Mouse (Mus musculus): ENCODE data around the gene Prss32. TPM values are rescaled to one million over a fixed set of nuclear protein-coding genes. Genes with fewer than 3 reads are reported as not detected.

Prss32 gene
- polyA plus RNA-seq, 1 experiment from 2014 or later = not detected

GRCm38 (mm10) chr17:23820731-23821130 lies 22.9 kb upstream of the Prss32 start:
- 96% methylated on average over 5 of the region's 5 CpGs for WGBS
- Histone ChIP-seq H3K9ac (no peak overlapping the region), H3K4me2 (replicated peaks) (no peak overlapping the region), H3K9me3 (peaks cover 33% of the 10 kb centered on the region), H3K36me3 (peaks cover 100% of the 10 kb centered on the region), H3K27me3 (no peaks in the 10 kb centered on the region), H3K4me1 (peaks cover 2% of the 10 kb centered on the region; the same call in 1 of the 2 replicates), H3K27ac (no peak overlapping the region), H3K4me3 (no peak overlapping the region)
- ATAC-seq (ENCODE audit: low FRiP score, low read depth) = no peak

- Histone ChIP-seq H3K9ac (no peak overlapping the region), H3K36me3 (peaks cover 99% of the 10 kb centered on the region), H3K4me1 (peaks cover 10% of the 10 kb centered on the region), H3K4me2 (replicated peaks) (no peak overlapping the region), H3K4me3 (no peak overlapping the region), H3K9me3 (peaks cover 26% of the 10 kb centered on the region), H3K27me3 (no peaks in the 10 kb centered on the region), H3K27ac (no peak overlapping the region)
- WGBS = 76% methylated on average over 5 of the region's 6 CpGs
- no peak for ATAC-seq (ENCODE audit: low FRiP score, low read depth)
Measured at GRCm38 (mm10) chr17:23822094-23822493, 21.6 kb upstream of the Prss32 start.

DNA sequence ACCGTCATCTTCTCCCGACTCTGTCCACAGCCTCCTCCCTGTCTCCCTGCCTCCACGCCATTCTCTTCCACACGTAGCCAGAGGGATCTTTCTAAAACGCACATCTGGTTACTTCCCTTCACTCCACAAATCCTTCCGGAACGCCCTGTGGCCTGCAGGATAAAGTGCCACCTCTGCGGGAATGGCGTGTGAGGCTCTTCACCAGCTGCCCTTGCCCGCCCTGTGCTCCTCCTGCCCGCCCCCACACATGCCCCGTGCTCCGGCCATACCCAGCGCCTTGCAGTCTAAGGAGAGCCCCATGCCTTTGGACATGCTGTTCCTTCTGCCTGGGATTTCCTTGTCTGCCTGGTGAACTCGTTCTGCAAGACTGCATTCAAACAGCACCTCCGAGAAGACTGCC lies 20.6 kb upstream of the Prss32 start:
- Histone ChIP-seq H3K9ac (no peak overlapping the region), H3K27ac (no peak overlapping the region), H3K36me3 (peaks cover 94% of the 10 kb centered on the region), H3K9me3 (peaks cover 20% of the 10 kb centered on the region), H3K4me3 (no peak overlapping the region), H3K27me3 (no peaks in the 10 kb centered on the region), H3K4me2 (replicated peaks) (no peak overlapping the region), H3K4me1 (peaks cover 19% of the 10 kb centered on the region)
- 79% methylated on average over 16 of the region's 16 CpGs for WGBS
- no peak for ATAC-seq (ENCODE audit: low FRiP score, low read depth)

- peaks cover 88% of the 10 kb centered on the region for H3K36me3 ChIP-seq
- H3K4me1 ChIP-seq = peaks cover 22% of the 10 kb centered on the region
- WGBS = 92% methylated on average over 12 of the region's 12 CpGs
- H3K9me3 ChIP-seq = peaks cover 14% of the 10 kb centered on the region
- no peaks in the 10 kb centered on the region for H3K27me3 ChIP-seq
- H3K4me3 ChIP-seq = no peak overlapping the region
- ATAC-seq (ENCODE audit: low FRiP score, low read depth) = no peak
- no peak overlapping the region; the same call in 1 of the 2 replicates for H3K27ac ChIP-seq
- no peak overlapping the region for H3K4me2 ChIP-seq (replicated peaks)
- H3K9ac ChIP-seq = no peak overlapping the region
Measured at GRCm38 (mm10) chr17:23823614-23824013, 20.0 kb upstream of the Prss32 start.

- no peak overlapping the region for H3K4me3 ChIP-seq
- peaks cover 68% of the 10 kb centered on the region for H3K36me3 ChIP-seq
- no peak overlapping the region for H3K27ac ChIP-seq
- ATAC-seq (ENCODE audit: low FRiP score, low read depth) = no peak
- no peak overlapping the region for H3K9ac ChIP-seq
- H3K4me1 ChIP-seq = peaks cover 22% of the 10 kb centered on the region
- no peak overlapping the region for H3K4me2 ChIP-seq (replicated peaks)
- 0 out of 2 replicates have a peak, but pooled peaks cover 5% of the 10 kb centered on the region for H3K27me3 ChIP-seq
- H3K9me3 ChIP-seq = no peaks in the 10 kb centered on the region
- WGBS = 69% methylated on average over 4 of the region's 4 CpGs
Measured at GRCm38 (mm10) chr17:23825591-23825990, 18.1 kb upstream of the Prss32 start.

GRCm38 (mm10) chr17:23828271-23829001 lies 15.2 kb upstream of the Prss32 start:
- under 1% methylated on average over 47 of the region's 47 CpGs for WGBS
- Histone ChIP-seq H3K4me1 (peaks cover 22% of the 10 kb centered on the region), H3K27ac (peak overlapping the region; percentile 94), H3K36me3 (peaks cover 40% of the 10 kb centered on the region), H3K4me3 (peak overlapping the region; percentile 89), H3K27me3 (peaks cover 19% of the 10 kb centered on the region), H3K9ac (peak overlapping the region; percentile 93), H3K4me2 (replicated peaks) (peak overlapping the region; percentile 90), H3K9me3 (no peaks in the 10 kb centered on the region)
- peak; percentile 74 for ATAC-seq (ENCODE audit: low FRiP score, low read depth)

- Histone ChIP-seq H3K4me1 (peaks cover 22% of the 10 kb centered on the region), H3K36me3 (peaks cover 32% of the 10 kb centered on the region), H3K27me3 (peaks cover 19% of the 10 kb centered on the region), H3K9me3 (no peaks in the 10 kb centered on the region), H3K27ac (peak within 1 kb of the TSS; percentile 94), H3K4me3 (peak within 1 kb of the TSS; percentile 89), H3K9ac (peak within 1 kb of the TSS; percentile 93), H3K4me2 (replicated peaks) (peak within 1 kb of the TSS; percentile 90)
- WGBS = 1% methylated on average over 33 of the region's 42 CpGs
- peak; percentile 94 for ATAC-seq (ENCODE audit: low FRiP score, low read depth)
Measured at GRCm38 (mm10) chr17:23829064-23829619, 14.5 kb upstream of the Prss32 start, which contains the start of gene Elob. TSS of gene Elob (minus strand) at chr17:23829136.

GRCm38 (mm10) chr17:23831201-23831600 lies 12.5 kb upstream of the Prss32 start:
- Histone ChIP-seq H3K4me3 (no peak overlapping the region), H3K9me3 (no peaks in the 10 kb centered on the region), H3K27ac (no peak overlapping the region), H3K9ac (no peak overlapping the region), H3K36me3 (peaks cover 12% of the 10 kb centered on the region), H3K27me3 (peaks cover 35% of the 10 kb centered on the region), H3K4me2 (replicated peaks) (no peak overlapping the region), H3K4me1 (peaks cover 20% of the 10 kb centered on the region)
- WGBS = 94% methylated on average over 1 of the region's 1 CpGs
- no peak for ATAC-seq (ENCODE audit: low FRiP score, low read depth)

DNA sequence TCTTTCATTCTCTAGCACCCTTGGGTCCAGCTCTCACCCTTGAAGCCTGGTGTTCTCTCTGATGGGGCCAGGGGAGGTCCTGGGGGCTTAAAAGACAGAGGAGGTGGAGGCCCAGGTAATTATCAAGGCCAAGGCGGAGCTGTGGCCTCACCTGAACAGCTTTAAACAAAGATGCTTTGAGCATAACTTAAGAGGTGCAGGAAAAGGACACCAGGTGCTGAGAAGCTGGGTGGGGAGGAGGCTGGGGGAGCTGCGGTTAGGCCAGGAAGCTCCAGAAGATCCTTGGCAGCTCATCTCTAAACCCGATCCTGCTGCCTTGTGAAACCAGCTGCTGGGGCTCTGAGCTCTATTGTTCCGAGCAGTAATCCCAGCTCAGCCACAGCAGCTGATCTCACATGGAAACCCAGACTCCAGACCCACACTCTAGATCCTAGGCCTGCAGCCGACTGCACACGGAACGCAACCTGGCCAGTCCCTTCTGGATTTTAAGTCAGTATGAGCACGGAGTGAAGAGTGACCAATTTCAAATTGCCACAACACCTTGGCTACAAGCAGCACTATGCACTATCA lies 7.6 kb upstream of the Prss32 start, which contains the start of gene Prss33:
Prss33 (minus strand) TSS at position 51 of the 570 bp plus-strand sequence.
- Histone ChIP-seq H3K9me3 (no peaks in the 10 kb centered on the region), H3K4me2 (replicated peaks) (no peak within 1 kb of the TSS), H3K27me3 (peaks cover 29% of the 10 kb centered on the region), H3K36me3 (no peaks in the 10 kb centered on the region), H3K4me3 (no peak within 1 kb of the TSS), H3K27ac (no peak within 1 kb of the TSS), H3K9ac (no peak within 1 kb of the TSS), H3K4me1 (no peaks in the 10 kb centered on the region)
- peak; percentile 49; the same call in 1 of the 2 replicates for ATAC-seq (ENCODE audit: low FRiP score, low read depth)
- WGBS = 72% methylated on average over 8 of the region's 8 CpGs

DNA sequence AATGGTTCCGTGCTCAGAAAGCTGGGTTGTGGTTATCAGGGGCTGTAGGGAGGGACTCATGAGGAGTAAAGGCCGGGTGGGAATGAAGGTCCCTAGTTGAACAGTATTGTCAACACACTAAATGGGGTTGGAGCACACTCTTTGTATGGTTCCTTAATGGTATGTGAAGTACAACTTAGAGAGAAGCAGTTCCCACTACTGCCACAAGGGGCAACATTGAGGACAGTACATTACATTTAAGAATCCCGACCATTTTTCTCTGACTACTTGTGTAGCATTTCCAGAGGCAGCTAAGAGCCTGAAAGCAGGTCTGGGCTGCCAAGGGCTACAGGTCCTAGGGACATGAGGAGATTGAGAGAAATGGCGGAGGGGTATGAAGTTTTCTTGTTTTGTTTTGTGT lies 2.5 kb upstream of the Prss32 start:
- Histone ChIP-seq H3K4me2 (replicated peaks) (no peak overlapping the region), H3K4me3 (no peak overlapping the region)
- WGBS = 33% methylated on average over 4 of the region's 4 CpGs

DNA sequence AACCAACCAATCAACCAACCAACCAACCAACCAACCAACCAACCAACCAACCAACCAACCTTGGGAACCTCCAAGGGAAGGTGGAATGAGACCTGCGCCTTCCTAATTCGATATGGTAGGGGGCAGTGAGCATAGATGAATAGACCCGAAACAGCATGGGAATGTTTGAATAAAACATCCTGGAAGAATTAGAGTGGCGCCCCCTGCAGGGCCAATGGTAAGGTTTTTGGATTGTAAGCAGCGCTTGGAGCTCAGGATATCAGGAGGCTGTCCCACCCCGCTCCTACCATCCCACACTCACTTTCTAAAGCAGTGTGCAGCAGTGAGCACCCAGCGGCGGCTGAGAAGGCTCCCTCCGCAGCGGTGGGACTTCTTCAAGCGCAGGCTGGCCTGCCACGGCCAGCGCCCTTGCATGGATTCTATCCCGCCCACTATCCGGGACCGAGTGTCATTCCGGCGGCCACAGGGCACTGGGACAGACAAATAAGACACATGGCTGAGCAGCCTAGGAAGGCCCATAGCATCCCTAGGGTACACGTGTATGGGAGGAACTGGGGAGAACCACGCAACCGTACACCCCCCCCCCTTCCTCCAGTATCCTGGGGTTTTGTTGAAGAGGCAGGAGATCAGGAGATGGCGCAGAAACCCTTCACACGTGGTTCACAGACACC lies 379 bp upstream of the Prss32 start:
- Histone ChIP-seq H3K27ac (no peak overlapping the region), H3K4me2 (replicated peaks) (peak overlapping the region; percentile 52), H3K9ac (no peak overlapping the region), H3K4me1 (no peaks in the 10 kb centered on the region), H3K27me3 (no peaks in the 10 kb centered on the region), H3K4me3 (peak overlapping the region; percentile 26; the same call in 1 of the 2 replicates), H3K9me3 (no peaks in the 10 kb centered on the region), H3K36me3 (no peaks in the 10 kb centered on the region)
- WGBS = 48% methylated on average over 23 of the region's 23 CpGs
- ATAC-seq (ENCODE audit: low FRiP score, low read depth) = no peak

More for the DNA sequence above, 2.5 kb upstream of the Prss32 start:
- 0 out of 2 replicates have a peak, but pooled peaks cover under 1% of the 10 kb centered on the region for H3K27me3 ChIP-seq
- no peak overlapping the region for H3K9ac ChIP-seq
- ATAC-seq (ENCODE audit: low FRiP score, low read depth) = no peak
- no peak overlapping the region for H3K27ac ChIP-seq
- H3K4me1 ChIP-seq = no peaks in the 10 kb centered on the region
- H3K36me3 ChIP-seq = no peaks in the 10 kb centered on the region
- no peaks in the 10 kb centered on the region for H3K9me3 ChIP-seq

DNA sequence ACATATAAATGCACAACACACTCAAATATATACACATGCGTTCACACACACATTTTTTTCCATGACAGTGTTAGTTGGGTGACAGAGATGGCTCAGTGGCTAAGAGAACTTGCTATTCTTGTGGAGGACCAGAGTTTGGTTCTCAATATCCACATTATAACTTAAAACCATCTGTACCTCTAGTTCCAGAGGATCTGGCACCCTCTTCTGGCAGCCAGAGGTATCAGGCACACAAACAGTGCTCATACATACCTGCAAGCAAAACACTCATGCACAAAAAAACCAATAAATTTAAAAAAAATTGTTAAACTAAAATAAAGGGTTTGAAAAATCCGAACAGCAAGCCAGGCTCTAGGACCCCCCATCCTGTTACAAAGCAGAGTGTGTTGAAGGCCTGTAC lies 6.4 kb downstream of the Prss32 start:
- Histone ChIP-seq H3K9ac (no peak overlapping the region), H3K4me2 (replicated peaks) (no peak overlapping the region), H3K4me3 (no peak overlapping the region), H3K9me3 (no peaks in the 10 kb centered on the region), H3K27me3 (no peaks in the 10 kb centered on the region), H3K4me1 (no peaks in the 10 kb centered on the region), H3K36me3 (no peaks in the 10 kb centered on the region), H3K27ac (no peak overlapping the region)
- no peak for ATAC-seq (ENCODE audit: low FRiP score, low read depth)
- WGBS = 57% methylated on average over 2 of the region's 2 CpGs
